In the genomic region with DNA sequence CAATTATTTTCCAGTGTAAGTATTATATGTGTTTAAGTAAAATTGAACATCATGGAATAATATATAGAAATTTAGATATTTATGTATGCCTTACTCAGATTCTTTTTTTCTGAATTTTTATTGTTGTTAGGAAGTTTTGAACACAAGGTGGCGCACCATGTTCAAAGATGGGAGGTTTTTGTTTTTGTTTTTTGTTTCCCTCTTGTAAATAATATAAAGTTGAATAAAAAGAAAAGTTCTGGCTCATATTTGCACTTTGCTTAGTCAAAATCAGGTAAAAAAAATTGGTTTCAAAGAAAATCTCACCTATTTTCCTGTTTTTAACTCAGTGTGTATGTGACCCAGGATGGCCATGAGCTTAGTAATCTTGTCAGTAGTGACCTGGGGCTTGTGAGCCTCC, we compare ENCODE assay signal across 10 mouse cellular contexts.
DNase-seq lines count a peak whose midpoint lies in the region; ATAC-seq and TF ChIP-seq lines count a peak whose summit lies in the region.
"Had no signal": no experiment of that assay in that cellular context is flagged by ENCODE, and none has a peak within 500 bp of the region (broad histone marks: within the 10 kb centered on the region; RNA-seq: fewer than 3 reads in every experiment).

No protein-coding gene starts in this region.

- peak; percentile 21 for DNase-seq in heart, postnatal 0 days (ENCODE audit: low spot score)
- DNase-seq in heart, postnatal 25 days (ENCODE audit: low spot score) = no peak
- DNase-seq in lung, postnatal 0 days (ENCODE audit: low spot score) = peak; percentile 15
- no peak for DNase-seq in lung, adult 2 months
- no peak for DNase-seq in Patski (ENCODE audit: low read depth, low spot score)
- DNase-seq in lung, postnatal 36 days = peak; percentile 30
- DNase-seq in urinary bladder, postnatal 4 days (ENCODE audit: low spot score in 2 of 2) = no peak
- no peak for DNase-seq in spleen, postnatal 36 days (ENCODE audit: low spot score in 2 of 2)

- H3K27ac ChIP-seq in heart, postnatal 0 days (ENCODE audit: low read depth) = no peak overlapping the region
- H3K27ac ChIP-seq in lung, postnatal 0 days (ENCODE audit: low read length) = no peak overlapping the region
- H3K27ac ChIP-seq: forebrain, embryonic 12.5 days; midbrain, embryonic 10.5 days had no signal

- H3K9ac ChIP-seq in heart, postnatal 0 days (replicated peaks; ENCODE audit: low read depth, low read length) = no peak overlapping the region
- H3K9ac ChIP-seq in lung, postnatal 0 days (replicated peaks; ENCODE audit: low read depth) = no peak overlapping the region
- H3K9ac ChIP-seq: forebrain, embryonic 12.5 days had no signal

- CTCF ChIA-PET in Patski (lab: Charles Lee) = interaction anchor here (0.7 to 5.4 kb wide), 16 partner anchors 9 to 647 kb away, joined by 3 to 46 read pairs (median 4); no protein-coding TSS in a partner anchor

- POLR2A ChIA-PET in Patski (lab: Charles Lee) = interaction anchor here (1.3 kb wide), 1 partner anchor 42 kb away, joined by 3 read pairs; no protein-coding TSS in a partner anchor

- H3K4me2 ChIP-seq in heart, postnatal 0 days (ENCODE audit: low read depth, low read length) = no peak overlapping the region
- H3K4me2 ChIP-seq in lung, postnatal 0 days (replicated peaks; ENCODE audit: low read depth, low read length) = no peak overlapping the region
- H3K4me2 ChIP-seq: forebrain, embryonic 12.5 days had no signal

- H3K36me3 ChIP-seq in heart, postnatal 0 days (replicated peaks; ENCODE audit: control insufficient read depth, insufficient read depth, low read length) = no peaks in the 10 kb centered on the region
- H3K36me3 ChIP-seq in lung, postnatal 0 days (ENCODE audit: insufficient read depth, low read length) = no peaks in the 10 kb centered on the region
- H3K36me3 ChIP-seq: forebrain, embryonic 12.5 days; midbrain, embryonic 10.5 days had no signal

- ATAC-seq in heart, postnatal 0 days (ENCODE audit: insufficient read depth, low read depth) = no peak
- no peak for ATAC-seq in lung, postnatal 0 days
- ATAC-seq in Patski = no peak

- no peaks in the 10 kb centered on the region for H3K4me1 ChIP-seq in heart, postnatal 0 days (ENCODE audit: control insufficient read depth, insufficient read depth)
- H3K4me1 ChIP-seq in lung, postnatal 0 days (ENCODE audit: insufficient read depth, low read depth, low read length) = no peaks in the 10 kb centered on the region
- no peaks in the 10 kb centered on the region for H3K4me1 ChIP-seq in lung, adult 2 months (ENCODE audit: control insufficient read depth, insufficient read depth, low read length)
- H3K4me1 ChIP-seq: forebrain, embryonic 12.5 days; midbrain, embryonic 10.5 days had no signal

- peak; percentile 44 for TF ChIP-seq CTCF in heart, postnatal 0 days (IDR thresholded peaks at IDR 0.05; ENCODE audit: low read depth)
- TF ChIP-seq CTCF in lung, postnatal 0 days (IDR thresholded peaks at IDR 0.05) = peak; percentile 58
- TF ChIP-seq CTCF in lung, adult 2 months (IDR thresholded peaks at IDR 0.05; ENCODE audit: insufficient read depth, low read length) = no peak
- TF ChIP-seq CTCF in Patski (IDR thresholded peaks at IDR 0.05) = peak; percentile 66

- H3K27me3 ChIP-seq in heart, postnatal 0 days (ENCODE audit: control insufficient read depth, insufficient read depth, low read length) = no peaks in the 10 kb centered on the region
- H3K27me3 ChIP-seq in lung, postnatal 0 days (replicated peaks; ENCODE audit: insufficient read depth, low read length) = no peaks in the 10 kb centered on the region
- no peaks in the 10 kb centered on the region for H3K27me3 ChIP-seq in Patski
- H3K27me3 ChIP-seq: forebrain, embryonic 12.5 days had no signal

- H3K9me3 ChIP-seq in heart, postnatal 0 days (replicated peaks; ENCODE audit: control insufficient read depth, low read length) = no peaks in the 10 kb centered on the region
- H3K9me3 ChIP-seq in lung, postnatal 0 days (ENCODE audit: low read length) = no peaks in the 10 kb centered on the region
- H3K9me3 ChIP-seq: forebrain, embryonic 12.5 days; midbrain, embryonic 10.5 days had no signal

- WGBS in heart, postnatal 0 days = 31% methylated on average over 1 of the region's 1 CpGs
- 21% methylated on average over 1 of the region's 1 CpGs for WGBS in lung, postnatal 0 days
- 55% methylated on average over 1 of the region's 1 CpGs for WGBS in lung, adult 2 months

- in situ Hi-C loops in Patski (cut with MboI; ENCODE audit: low pct_unique_long_range_greater_than_20kb) = loop anchor here (10.0 kb wide), 1 partner anchor 646 kb away; no protein-coding TSS in a partner anchor

- intact Hi-C loops in heart, postnatal 25 days (cut with DNase I) = loop anchor here (5.0 kb wide), 3 partner anchors 434 to 649 kb away; no protein-coding TSS in a partner anchor

- H3K4me3 ChIP-seq in heart, postnatal 0 days (ENCODE audit: low read depth, low read length) = no peak overlapping the region
- H3K4me3 ChIP-seq in lung, postnatal 0 days (ENCODE audit: low read depth, low read length) = no peak overlapping the region
- no peak overlapping the region for H3K4me3 ChIP-seq in lung, adult 2 months (replicated peaks; ENCODE audit: extremely low read depth, low read depth, low read length)
- H3K4me3 ChIP-seq: forebrain, embryonic 12.5 days; midbrain, embryonic 10.5 days had no signal

- no peak for TF ChIP-seq EP300 in heart, postnatal 0 days (IDR thresholded peaks at IDR 0.05; ENCODE audit: low read depth)
- TF ChIP-seq EP300 in lung, postnatal 0 days (IDR thresholded peaks at IDR 0.05) = no peak

- TF ChIP-seq POLR2A in lung, adult 2 months (IDR thresholded peaks at IDR 0.05; ENCODE audit: borderline replicate concordance, extremely low read depth, low read depth, low read length) = no peak

Comparison
In these comparisons a context has a peak if more than half of its experiments do, and no peak if none do; other contexts are left out.
1. DNase-seq: peak in heart, postnatal 0 days (single experiment), lung, postnatal 0 days (single experiment) and lung, postnatal 36 days (single experiment); none in heart, postnatal 25 days (single experiment), lung, adult 2 months (single experiment), Patski (single experiment), urinary bladder, postnatal 4 days (0 of 2) and spleen, postnatal 36 days (0 of 2).